Mouse (Mus musculus) neural tube, embryonic 14.5 days (tissue): ENCODE results near the gene Ptprq. TPM values are rescaled to one million over a fixed set of nuclear protein-coding genes. Genes with fewer than 3 reads are reported as not detected.

Experiments used
- ATAC-seq: fragments of 200-750 bp; cut with Nextera tagmentation; 2 replicates; pipeline ENCODE4 v1.8.0; 2017; ENCODE audit warnings: low read depth, mild to moderate bottlenecking, moderate TSS enrichment, moderate library complexity
- H3K27ac ChIP-seq: fragments of 300-500 bp; sonication (generic); 2 replicates; pipeline ENCODE4 v1.5.1; 2014; ENCODE audit warnings: low read depth, mild to moderate bottlenecking, control low read depth, low read length, moderate library complexity, mixed read lengths
- H3K27me3 ChIP-seq: fragments of 300-500 bp; sonication (generic); 2 replicates; pipeline ENCODE4 v1.6.1; 2014; ENCODE audit warnings: low read length; ENCODE audit not compliant: control insufficient read depth, insufficient read depth
- H3K36me3 ChIP-seq: fragments of 300-500 bp; sonication (generic); 2 replicates; pipeline ENCODE4 v1.6.1; 2014; ENCODE audit warnings: low read length, mixed read lengths; ENCODE audit not compliant: control insufficient read depth, insufficient read depth
- H3K4me1 ChIP-seq: fragments of 300-500 bp; sonication (generic); 2 replicates; pipeline ENCODE4 v1.6.1; 2014; ENCODE audit warnings: low read length; ENCODE audit not compliant: control insufficient read depth, insufficient read depth
- H3K4me2 ChIP-seq: fragments of 300-500 bp; sonication (generic); 2 replicates; pipeline ENCODE4 v1.6.1; 2014; ENCODE audit warnings: mild to moderate bottlenecking, low read depth, low read length, control low read depth
- H3K4me3 ChIP-seq: fragments of 300-500 bp; sonication (generic); 2 replicates; pipeline ENCODE4 v1.5.1; 2014; ENCODE audit warnings: low read depth, low read length, control low read depth, mixed read lengths
- H3K9ac ChIP-seq: fragments of 300-500 bp; sonication (generic); replicated peaks from 2 replicates; pipeline ENCODE4 v1.6.1; 2014; ENCODE audit warnings: low read depth, mild to moderate bottlenecking, control low read depth, low read length, mixed read lengths
- H3K9me3 ChIP-seq: fragments of 300-500 bp; sonication (generic); 2 replicates; pipeline ENCODE4 v1.6.1; 2016; ENCODE audit warnings: low read length; ENCODE audit not compliant: control insufficient read depth
- WGBS: fragments of 180-500 bp; shearing (Covaris S2); extraction: QIAGEN DNeasy Blood & Tissue Kit; methylation state at CpG from one replicate; pipeline ENCODE4 v1.1.7; 2014; 5-methylcytosine and 5-hydroxymethylcytosine counted together
- polyA plus RNA-seq: library from polyadenylated mRNA; unstranded; fragments of >200 nt; fragmentation: Nextera tagmentation; extraction: Ambion mirVana; gene quantifications from 2 replicates; pipeline ENCODE4 v1.2.1, GENCODE M21; 2014

Ptprq gene
- 0.19 and 0.21 TPM in 2 replicates for polyA plus RNA-seq

- no peaks in the 10 kb centered on the region for H3K27me3 ChIP-seq
- no peaks in the 10 kb centered on the region for H3K36me3 ChIP-seq
- no peak within 1 kb of the TSS for H3K9ac ChIP-seq
- 36% methylated on average over 1 of the region's 1 CpGs for WGBS
- H3K27ac ChIP-seq = no peak within 1 kb of the TSS
- no peaks in the 10 kb centered on the region for H3K4me1 ChIP-seq
- no peaks in the 10 kb centered on the region for H3K9me3 ChIP-seq
- H3K4me3 ChIP-seq = no peak within 1 kb of the TSS
- no peak for ATAC-seq
- no peak within 1 kb of the TSS for H3K4me2 ChIP-seq
These were observed at the start of gene Ptprq for GRCm38 (mm10) chr10:107719806-107720205. Gene Ptprq (minus strand): TSS chr10:107720051.

- 74% methylated on average over 1 of the region's 1 CpGs for WGBS
- H3K9ac ChIP-seq = no peak overlapping the region
- H3K9me3 ChIP-seq = no peaks in the 10 kb centered on the region
- no peak overlapping the region for H3K4me2 ChIP-seq
- no peaks in the 10 kb centered on the region for H3K4me1 ChIP-seq
- no peak for ATAC-seq
- no peak overlapping the region for H3K4me3 ChIP-seq
- H3K27ac ChIP-seq = no peak overlapping the region
- H3K27me3 ChIP-seq = no peaks in the 10 kb centered on the region
- no peaks in the 10 kb centered on the region for H3K36me3 ChIP-seq
These were observed 39.8 kb upstream of the Ptprq start for GRCm38 (mm10) chr10:107759624-107760023.

GRCm38 (mm10) chr10:107753471-107753870 is 33.6 kb upstream of the Ptprq start:
- Histone ChIP-seq H3K27me3 (no peaks in the 10 kb centered on the region), H3K9me3 (no peaks in the 10 kb centered on the region), H3K4me2 (no peak overlapping the region), H3K27ac (no peak overlapping the region), H3K4me1 (no peaks in the 10 kb centered on the region), H3K9ac (no peak overlapping the region), H3K36me3 (no peaks in the 10 kb centered on the region), H3K4me3 (no peak overlapping the region)
- no peak for ATAC-seq
- WGBS = 90% methylated on average over 3 of the region's 3 CpGs

GRCm38 (mm10) chr10:107752351-107753143 is 32.7 kb upstream of the Ptprq start:
- 18% methylated on average over 15 of the region's 15 CpGs for WGBS
- peak overlapping the region; percentile 14; the same call in 1 of the 2 replicates for H3K4me2 ChIP-seq
- ATAC-seq = peak; percentile 80

GRCm38 (mm10) chr10:107751944-107752343 is 32.1 kb upstream of the Ptprq start:
- Histone ChIP-seq H3K9ac (no peak overlapping the region), H3K9me3 (no peaks in the 10 kb centered on the region), H3K4me3 (no peak overlapping the region), H3K36me3 (no peaks in the 10 kb centered on the region), H3K27me3 (no peaks in the 10 kb centered on the region), H3K4me2 (no peak overlapping the region), H3K4me1 (no peaks in the 10 kb centered on the region), H3K27ac (no peak overlapping the region)
- WGBS = 38% methylated on average over 6 of the region's 6 CpGs
- no peak for ATAC-seq

More at GRCm38 (mm10) chr10:107752351-107753143, 32.7 kb upstream of the Ptprq start:
- Histone ChIP-seq H3K9ac (no peak overlapping the region), H3K27me3 (no peaks in the 10 kb centered on the region), H3K27ac (no peak overlapping the region), H3K36me3 (no peaks in the 10 kb centered on the region), H3K9me3 (no peaks in the 10 kb centered on the region), H3K4me3 (no peak overlapping the region), H3K4me1 (no peaks in the 10 kb centered on the region)

GRCm38 (mm10) chr10:107747566-107747965 is 27.7 kb upstream of the Ptprq start:
- Histone ChIP-seq H3K27me3 (no peaks in the 10 kb centered on the region), H3K27ac (no peak overlapping the region), H3K4me3 (no peak overlapping the region), H3K4me1 (no peaks in the 10 kb centered on the region), H3K9me3 (no peaks in the 10 kb centered on the region), H3K36me3 (no peaks in the 10 kb centered on the region), H3K9ac (no peak overlapping the region), H3K4me2 (no peak overlapping the region)
- peak; percentile 21; the same call in 1 of the 2 replicates for ATAC-seq
- WGBS = 20% methylated on average over 5 of the region's 5 CpGs

GRCm38 (mm10) chr10:107746717-107747116 is 26.9 kb upstream of the Ptprq start:
- Histone ChIP-seq H3K27me3 (no peaks in the 10 kb centered on the region), H3K4me1 (no peaks in the 10 kb centered on the region), H3K36me3 (no peaks in the 10 kb centered on the region), H3K27ac (no peak overlapping the region), H3K9ac (no peak overlapping the region), H3K4me3 (no peak overlapping the region), H3K9me3 (no peaks in the 10 kb centered on the region), H3K4me2 (0 out of 2 replicates have a peak overlapping the region, but pooled peaks have one; percentile 2)
- peak; percentile 56; the same call in 1 of the 2 replicates for ATAC-seq
- WGBS = 13% methylated on average over 9 of the region's 9 CpGs

GRCm38 (mm10) chr10:107739815-107740214 is 20.0 kb upstream of the Ptprq start:
- no peaks in the 10 kb centered on the region for H3K36me3 ChIP-seq
- H3K27ac ChIP-seq = no peak overlapping the region
- H3K9me3 ChIP-seq = no peaks in the 10 kb centered on the region
- 87% methylated on average over 5 of the region's 5 CpGs for WGBS
- H3K9ac ChIP-seq = no peak overlapping the region
- no peak for ATAC-seq
- no peaks in the 10 kb centered on the region for H3K4me1 ChIP-seq
- no peaks in the 10 kb centered on the region for H3K27me3 ChIP-seq
- H3K4me3 ChIP-seq = no peak overlapping the region
- no peak overlapping the region for H3K4me2 ChIP-seq

GRCm38 (mm10) chr10:107737743-107738142 is 17.9 kb upstream of the Ptprq start:
- Histone ChIP-seq H3K27me3 (no peaks in the 10 kb centered on the region), H3K27ac (no peak overlapping the region), H3K9me3 (no peaks in the 10 kb centered on the region), H3K4me2 (no peak overlapping the region), H3K4me1 (no peaks in the 10 kb centered on the region), H3K4me3 (no peak overlapping the region), H3K36me3 (no peaks in the 10 kb centered on the region), H3K9ac (no peak overlapping the region)
- 87% methylated on average over 6 of the region's 6 CpGs for whole genome bisulfite sequencing
- ATAC-seq = no peak
